Mouse (Mus musculus) erythroblast, embryonic 14.5 days (primary cell): Measurements from ENCODE around the gene Pheta1.

Experiments
- GATA1 ChIP-seq: IDR thresholded peaks from 2 replicates; pipeline ENCODE4 v1.6.1; 2012; ENCODE audit warnings: low read length, inconsistent platforms, mixed read lengths
- TAL1 ChIP-seq: IDR thresholded peaks from 3 replicates; pipeline ENCODE4 v1.6.1; 2012; ENCODE audit warnings: low read length, inconsistent platforms, mixed read lengths

- TF ChIP-seq GATA1, result no peak
- TF ChIP-seq TAL1, result no peak
These were observed 27.2 kb upstream of the Pheta1 start for GRCm38 (mm10) chr5:121821552-121821951.
